Mouse (Mus musculus): ENCODE results near the gene Ncbp3. TPM values are rescaled to one million over a fixed set of nuclear protein-coding genes. Genes with fewer than 3 reads are reported as not detected.

The Ncbp3 gene
- polyA plus RNA-seq, 1 experiment from 2014 or later: 10.9 TPM

DNA sequence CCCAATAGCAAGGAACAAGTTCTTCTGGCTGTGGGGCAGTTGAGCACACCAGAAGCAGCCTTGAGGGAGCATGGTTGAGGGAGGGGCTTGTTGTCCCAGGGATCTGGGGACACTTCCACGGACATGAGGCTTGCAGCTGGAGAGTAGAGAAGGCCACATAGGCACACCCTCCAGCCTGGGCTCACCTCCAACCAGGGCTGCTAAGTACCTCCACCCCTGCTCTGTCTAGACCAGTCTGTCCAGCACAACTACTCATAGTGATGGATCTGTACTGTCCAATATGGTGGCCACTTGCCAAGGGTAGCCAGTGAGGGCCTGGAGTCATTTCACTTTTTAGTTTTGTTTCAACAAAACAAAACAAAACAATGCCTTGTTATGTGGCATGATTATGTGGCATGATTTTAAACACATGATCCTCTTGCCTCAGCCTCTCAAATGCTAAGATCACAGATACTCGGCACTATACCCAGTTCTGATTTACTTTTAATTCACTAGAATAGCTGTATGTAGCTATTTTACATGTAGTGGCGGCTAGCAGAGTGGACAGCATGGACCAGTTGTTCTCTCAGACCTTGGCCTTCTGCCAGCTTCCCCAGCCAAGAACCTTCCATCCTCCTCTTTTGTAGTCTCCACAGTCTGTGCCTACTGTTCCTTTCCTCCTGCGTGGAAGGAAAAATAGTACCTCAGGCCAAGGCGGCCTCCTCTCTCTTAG is 32.0 kb upstream of the Ncbp3 start:
- 67% methylated on average over 5 of the region's 5 CpGs for WGBS
- peaks cover 14% of the 10 kb centered on the region; the same call in 1 of the 2 replicates for H3K27me3 ChIP-seq
- H3K4me1 ChIP-seq: peaks cover 35% of the 10 kb centered on the region
- H3K4me3 ChIP-seq (replicated peaks): no peak overlapping the region
- no peak for ATAC-seq (ENCODE audit: insufficient number of reproducible peaks, low FRiP score, low TSS enrichment, low read depth)
- no peaks in the 10 kb centered on the region for H3K36me3 ChIP-seq
- no peak overlapping the region for H3K9ac ChIP-seq
- no peaks in the 10 kb centered on the region for H3K9me3 ChIP-seq (replicated peaks)
- H3K27ac ChIP-seq (replicated peaks): peak overlapping the region; percentile 44; the same call in 1 of the 2 replicates
- no peak overlapping the region for H3K4me2 ChIP-seq (replicated peaks)

DNA sequence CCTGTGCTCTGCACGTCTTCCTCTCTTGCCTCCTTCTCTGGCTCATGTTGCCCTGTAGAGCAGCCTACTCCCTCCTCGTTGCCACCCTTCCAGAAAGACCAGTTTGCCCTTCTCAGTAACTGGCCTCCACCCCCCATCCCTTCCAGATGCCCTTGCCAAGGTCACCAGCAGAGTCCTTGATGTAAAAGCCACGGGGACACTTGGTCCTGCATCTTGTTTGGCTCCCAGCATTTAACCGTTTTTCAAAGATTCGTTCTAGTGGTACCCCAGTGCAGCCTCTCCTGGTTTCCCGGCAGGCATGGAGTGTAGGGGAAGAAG is 31.5 kb upstream of the Ncbp3 start:
- no peak for ATAC-seq (ENCODE audit: insufficient number of reproducible peaks, low FRiP score, low TSS enrichment, low read depth)
- Histone ChIP-seq H3K4me2 (replicated peaks) (no peak overlapping the region), H3K36me3 (no peaks in the 10 kb centered on the region), H3K9me3 (replicated peaks) (no peaks in the 10 kb centered on the region), H3K27me3 (peaks cover 14% of the 10 kb centered on the region; the same call in 1 of the 2 replicates), H3K9ac (no peak overlapping the region), H3K4me3 (replicated peaks) (no peak overlapping the region), H3K27ac (replicated peaks) (peak overlapping the region; percentile 44; the same call in 1 of the 2 replicates), H3K4me1 (peaks cover 35% of the 10 kb centered on the region)
- 80% methylated on average over 6 of the region's 6 CpGs for WGBS

DNA sequence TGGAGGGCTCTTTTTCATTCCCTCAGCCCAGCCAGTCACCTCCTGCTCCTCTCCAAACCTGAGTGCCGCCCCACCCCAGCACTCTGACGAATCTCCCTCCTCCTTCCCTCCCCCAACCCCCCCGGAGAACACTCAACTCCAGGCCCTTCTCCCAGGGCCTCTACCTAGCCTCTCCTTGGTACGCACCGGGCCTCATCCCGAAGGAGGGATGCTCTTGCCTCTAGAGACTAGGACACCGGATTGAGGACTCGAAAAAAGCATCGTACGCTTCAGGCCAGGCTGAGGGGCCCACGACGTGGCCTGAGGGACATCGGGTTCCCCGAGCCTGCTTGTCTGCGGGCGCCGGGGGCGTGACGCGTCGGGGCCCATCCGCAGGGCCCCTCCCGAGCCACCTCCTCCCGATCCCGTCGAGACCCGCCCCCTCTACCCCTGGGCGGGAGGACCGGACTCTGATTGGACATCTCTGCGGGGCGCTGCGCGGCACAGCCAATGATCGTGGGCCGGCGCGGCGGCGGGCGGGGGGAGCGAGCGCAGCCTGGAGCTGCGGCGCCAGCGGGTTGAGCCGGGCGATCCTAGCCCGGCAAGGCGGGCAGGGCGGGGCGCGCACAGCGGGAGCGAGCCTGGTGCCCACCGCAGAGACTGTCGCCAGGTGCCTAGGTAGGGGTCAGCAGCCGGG is 29.0 kb upstream of the Ncbp3 start, which contains the start of gene Camkk1:
TSS of gene Camkk1 (plus strand) at position 538 of the 676 bp plus-strand sequence.
- peak; percentile 94 for ATAC-seq (ENCODE audit: insufficient number of reproducible peaks, low FRiP score, low TSS enrichment, low read depth)
- peak within 1 kb of the TSS; percentile 37 for H3K9ac ChIP-seq
- H3K36me3 ChIP-seq: no peaks in the 10 kb centered on the region
- peak within 1 kb of the TSS; percentile 60 for H3K4me3 ChIP-seq (replicated peaks)
- H3K4me1 ChIP-seq: peaks cover 35% of the 10 kb centered on the region
- H3K9me3 ChIP-seq (replicated peaks): no peaks in the 10 kb centered on the region
- peak within 1 kb of the TSS; percentile 68 for H3K27ac ChIP-seq (replicated peaks)
- H3K27me3 ChIP-seq: peaks cover 14% of the 10 kb centered on the region; the same call in 1 of the 2 replicates
- H3K4me2 ChIP-seq (replicated peaks): peak within 1 kb of the TSS; percentile 97
- WGBS: under 1% methylated on average over 57 of the region's 57 CpGs

DNA sequence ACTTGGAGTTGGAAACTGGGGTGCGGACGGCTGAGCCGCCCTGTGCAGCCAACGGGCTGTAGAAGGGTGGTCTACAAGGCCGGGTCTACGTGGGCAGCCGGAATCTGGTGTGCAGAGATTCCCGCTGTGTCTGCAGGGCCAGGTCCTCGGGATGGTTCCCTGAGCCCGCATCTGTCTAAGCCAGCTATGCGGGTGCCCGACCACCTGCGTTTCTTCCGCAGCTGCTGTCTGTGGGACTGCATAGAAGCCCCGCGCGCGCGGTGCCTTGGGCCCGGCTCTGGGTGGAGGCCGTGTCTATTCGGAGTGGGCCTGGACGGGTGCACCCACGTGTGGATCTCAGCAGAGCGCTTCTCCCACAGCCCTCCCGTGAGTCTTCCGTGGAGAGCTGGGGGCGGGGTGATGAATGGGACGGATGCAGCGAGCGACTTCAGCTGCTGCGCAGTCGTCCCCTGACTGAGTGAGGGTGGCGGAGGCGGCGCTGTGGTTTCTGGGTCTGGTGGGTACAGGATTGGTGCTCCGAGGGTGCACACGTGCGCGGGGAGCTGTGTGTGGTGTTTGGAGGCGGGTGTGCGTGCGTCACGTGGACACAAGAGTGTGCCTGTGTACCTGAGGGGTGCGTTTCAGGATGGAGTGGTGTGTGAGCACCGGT is 28.3 kb upstream of the Ncbp3 start:
- peaks cover 41% of the 10 kb centered on the region for H3K4me1 ChIP-seq
- under 1% methylated on average over 46 of the region's 46 CpGs for WGBS
- H3K4me3 ChIP-seq (replicated peaks): peak overlapping the region; percentile 60
- H3K27me3 ChIP-seq: peaks cover 14% of the 10 kb centered on the region; the same call in 1 of the 2 replicates
- H3K9ac ChIP-seq: peak overlapping the region; percentile 37
- ATAC-seq (ENCODE audit: insufficient number of reproducible peaks, low FRiP score, low TSS enrichment, low read depth): peak; percentile 25
- H3K9me3 ChIP-seq (replicated peaks): no peaks in the 10 kb centered on the region
- H3K36me3 ChIP-seq: no peaks in the 10 kb centered on the region
- H3K27ac ChIP-seq (replicated peaks): no peak overlapping the region
- peak overlapping the region; percentile 97 for H3K4me2 ChIP-seq (replicated peaks)

DNA sequence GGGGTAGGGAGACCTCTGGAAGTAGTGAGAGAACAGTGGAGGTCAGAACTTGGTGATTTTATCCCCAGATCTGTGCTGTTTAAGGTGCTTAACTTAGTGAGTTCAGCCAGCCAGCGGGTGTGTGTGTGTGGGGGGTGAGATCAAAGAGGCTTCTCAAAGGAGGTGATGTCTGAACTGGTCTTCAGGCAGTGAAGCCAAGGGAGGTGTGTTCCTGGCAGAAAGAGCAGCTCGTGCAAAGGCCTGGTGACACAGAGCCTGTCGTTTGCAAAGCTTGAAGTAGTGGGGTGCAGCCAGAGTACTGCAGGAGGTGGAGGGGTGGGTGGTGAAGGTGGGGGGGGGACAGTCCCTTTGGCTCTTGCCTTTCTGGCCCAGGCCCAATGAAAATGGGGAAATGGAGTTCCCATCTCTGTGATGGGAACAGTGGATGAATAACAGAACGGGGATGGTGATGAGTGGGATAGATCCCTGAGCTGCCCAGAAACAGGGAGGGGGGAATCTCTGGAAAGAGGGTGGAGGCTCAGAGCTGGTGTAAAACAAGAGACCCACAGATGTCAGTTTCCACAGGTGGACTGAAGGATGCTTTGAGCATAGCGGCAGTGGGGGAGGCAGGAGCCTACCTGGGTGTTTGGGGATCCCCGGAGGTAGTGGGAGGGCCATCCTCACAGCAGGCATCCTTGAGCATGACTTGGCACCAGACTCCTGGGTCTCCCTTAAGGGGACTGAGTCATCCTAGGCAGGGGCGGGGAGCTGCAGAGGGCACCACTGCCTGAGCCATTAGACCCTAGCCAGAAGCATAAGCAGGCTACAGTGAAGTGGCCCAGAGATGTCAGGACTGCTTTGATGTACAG is 26.4 kb upstream of the Ncbp3 start:
- no peak overlapping the region for H3K4me2 ChIP-seq (replicated peaks)
- H3K9ac ChIP-seq: no peak overlapping the region
- H3K27me3 ChIP-seq: peaks cover 14% of the 10 kb centered on the region; the same call in 1 of the 2 replicates
- no peak for ATAC-seq (ENCODE audit: insufficient number of reproducible peaks, low FRiP score, low TSS enrichment, low read depth)
- H3K4me1 ChIP-seq: peaks cover 39% of the 10 kb centered on the region
- no peaks in the 10 kb centered on the region for H3K36me3 ChIP-seq
- H3K4me3 ChIP-seq (replicated peaks): no peak overlapping the region
- H3K9me3 ChIP-seq (replicated peaks): no peaks in the 10 kb centered on the region
- H3K27ac ChIP-seq (replicated peaks): no peak overlapping the region
- WGBS: 61% methylated on average over 7 of the region's 7 CpGs

DNA sequence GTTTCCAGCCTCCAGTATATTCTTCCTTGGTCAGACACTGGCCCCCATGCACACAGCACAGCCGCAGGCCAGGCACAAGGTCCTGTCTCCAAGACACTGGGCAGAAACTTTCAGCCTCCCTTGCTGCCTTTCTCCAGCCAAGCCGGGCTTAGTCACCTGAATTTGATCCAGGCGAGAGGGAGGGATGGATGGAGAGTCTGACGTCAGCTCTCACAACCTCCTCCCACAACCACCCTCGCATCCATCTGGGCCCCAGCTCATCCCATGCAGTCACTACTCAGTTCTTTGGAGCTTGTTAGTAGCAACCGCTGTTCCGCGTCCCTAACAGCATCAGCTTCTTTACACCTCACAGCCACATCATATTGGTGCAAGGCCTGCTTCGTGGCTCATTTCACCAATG is 24.5 kb upstream of the Ncbp3 start:
- ATAC-seq (ENCODE audit: insufficient number of reproducible peaks, low FRiP score, low TSS enrichment, low read depth): no peak
- WGBS: 53% methylated on average over 9 of the region's 9 CpGs
- Histone ChIP-seq H3K36me3 (no peaks in the 10 kb centered on the region), H3K27ac (replicated peaks) (no peak overlapping the region; the same call in 1 of the 2 replicates), H3K4me3 (replicated peaks) (no peak overlapping the region), H3K4me2 (replicated peaks) (no peak overlapping the region), H3K9ac (no peak overlapping the region), H3K4me1 (peaks cover 37% of the 10 kb centered on the region), H3K9me3 (replicated peaks) (no peaks in the 10 kb centered on the region), H3K27me3 (peaks cover 14% of the 10 kb centered on the region; the same call in 1 of the 2 replicates)

DNA sequence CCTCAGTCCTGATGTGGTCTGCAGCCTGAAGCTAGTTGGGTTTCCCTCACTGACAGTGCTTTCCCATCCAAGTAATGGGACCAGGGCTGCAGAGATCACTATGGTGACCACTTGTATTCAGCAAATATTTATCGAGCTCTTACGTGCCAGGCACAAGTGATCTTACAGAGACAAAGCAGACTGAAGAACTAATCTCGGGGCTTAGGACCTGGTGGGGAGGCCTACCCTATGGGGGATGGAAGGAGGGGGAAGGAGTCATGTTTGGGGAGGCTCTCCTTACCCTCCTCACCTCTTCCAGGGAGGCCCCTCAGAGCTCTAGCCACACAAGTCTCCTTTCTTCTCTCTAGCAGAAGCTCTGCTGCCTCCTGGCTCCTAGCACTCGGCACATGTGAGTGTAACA is 23.8 kb upstream of the Ncbp3 start:
- no peak overlapping the region; the same call in none of the 2 replicates for H3K27ac ChIP-seq (replicated peaks)
- 51% methylated on average over 4 of the region's 4 CpGs for WGBS

DNA sequence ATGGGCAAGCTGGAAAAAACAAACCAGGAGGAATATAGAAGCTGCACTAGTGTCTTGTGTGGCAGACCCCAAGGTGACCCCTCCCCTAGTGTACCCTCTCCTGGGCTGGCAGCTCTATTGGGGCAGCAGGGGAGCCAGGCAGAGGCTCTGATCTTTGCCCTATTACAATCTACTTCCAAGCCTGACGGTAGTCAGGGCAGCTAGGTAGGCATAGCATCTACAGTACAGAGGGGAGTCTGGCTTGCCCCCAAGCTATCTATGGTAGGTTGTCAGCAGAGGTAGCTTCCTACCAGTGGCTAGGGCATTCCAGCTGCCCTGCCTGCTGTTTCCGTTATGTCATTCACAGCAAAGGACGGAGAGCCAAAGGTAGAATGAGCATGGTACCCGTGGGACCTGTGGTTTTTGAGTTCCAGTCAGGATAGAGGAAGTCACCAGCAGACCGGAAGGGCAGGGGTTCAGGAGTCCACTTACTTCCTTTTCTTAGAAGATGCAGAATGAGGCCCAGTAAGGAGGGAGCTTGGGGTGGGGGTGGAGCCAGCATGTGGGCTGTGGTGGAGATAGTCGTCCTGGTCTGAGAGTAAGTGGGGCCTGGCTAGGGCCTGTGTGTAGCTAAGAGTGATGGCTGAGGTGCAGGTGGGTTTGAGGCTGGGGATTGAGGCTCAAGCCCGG is 23.2 kb upstream of the Ncbp3 start:
- H3K9ac ChIP-seq: no peak overlapping the region

More for the DNA sequence above, 23.8 kb upstream of the Ncbp3 start:
- H3K4me3 ChIP-seq (replicated peaks): no peak overlapping the region
- no peak overlapping the region for H3K9ac ChIP-seq
- no peak overlapping the region for H3K4me2 ChIP-seq (replicated peaks)
- ATAC-seq (ENCODE audit: insufficient number of reproducible peaks, low FRiP score, low TSS enrichment, low read depth): no peak
- no peaks in the 10 kb centered on the region for H3K9me3 ChIP-seq (replicated peaks)
- no peaks in the 10 kb centered on the region for H3K36me3 ChIP-seq
- H3K27me3 ChIP-seq: peaks cover 14% of the 10 kb centered on the region; the same call in 1 of the 2 replicates
- H3K4me1 ChIP-seq: peaks cover 32% of the 10 kb centered on the region

DNA sequence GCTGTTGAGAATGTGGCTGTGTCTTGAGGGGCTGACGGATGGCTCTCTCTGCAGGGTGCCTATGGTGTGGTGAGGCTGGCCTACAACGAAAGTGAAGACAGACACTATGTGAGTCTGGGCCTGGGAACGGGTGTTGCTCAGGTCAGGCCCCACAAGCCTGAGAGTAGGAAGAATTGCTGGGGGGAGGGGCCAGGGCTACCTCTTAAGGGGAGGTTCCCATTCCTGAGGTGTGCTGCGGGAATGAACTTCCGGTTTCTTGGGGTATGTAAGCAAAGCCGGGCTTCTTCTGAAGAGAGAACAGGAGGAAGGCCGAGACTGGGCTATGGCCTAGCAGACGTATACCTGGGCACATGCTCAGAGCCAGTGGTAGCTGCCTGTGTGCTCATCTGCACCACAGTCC is 20.6 kb upstream of the Ncbp3 start:
- Histone ChIP-seq H3K36me3 (no peaks in the 10 kb centered on the region), H3K27ac (replicated peaks) (no peak overlapping the region), H3K9me3 (replicated peaks) (no peaks in the 10 kb centered on the region), H3K4me2 (replicated peaks) (no peak overlapping the region), H3K4me1 (peaks cover 34% of the 10 kb centered on the region), H3K4me3 (replicated peaks) (no peak overlapping the region), H3K9ac (no peak overlapping the region), H3K27me3 (no peaks in the 10 kb centered on the region)
- no peak for ATAC-seq (ENCODE audit: insufficient number of reproducible peaks, low FRiP score, low TSS enrichment, low read depth)
- 52% methylated on average over 8 of the region's 8 CpGs for WGBS

More for the DNA sequence above, 23.2 kb upstream of the Ncbp3 start:
- Histone ChIP-seq H3K9me3 (replicated peaks) (no peaks in the 10 kb centered on the region), H3K4me3 (replicated peaks) (no peak overlapping the region), H3K36me3 (no peaks in the 10 kb centered on the region), H3K4me1 (peaks cover 29% of the 10 kb centered on the region), H3K27me3 (peaks cover 12% of the 10 kb centered on the region; the same call in 1 of the 2 replicates), H3K27ac (replicated peaks) (no peak overlapping the region; the same call in 1 of the 2 replicates), H3K4me2 (replicated peaks) (no peak overlapping the region)
- ATAC-seq (ENCODE audit: insufficient number of reproducible peaks, low FRiP score, low TSS enrichment, low read depth): no peak
- WGBS: 54% methylated on average over 7 of the region's 7 CpGs

DNA sequence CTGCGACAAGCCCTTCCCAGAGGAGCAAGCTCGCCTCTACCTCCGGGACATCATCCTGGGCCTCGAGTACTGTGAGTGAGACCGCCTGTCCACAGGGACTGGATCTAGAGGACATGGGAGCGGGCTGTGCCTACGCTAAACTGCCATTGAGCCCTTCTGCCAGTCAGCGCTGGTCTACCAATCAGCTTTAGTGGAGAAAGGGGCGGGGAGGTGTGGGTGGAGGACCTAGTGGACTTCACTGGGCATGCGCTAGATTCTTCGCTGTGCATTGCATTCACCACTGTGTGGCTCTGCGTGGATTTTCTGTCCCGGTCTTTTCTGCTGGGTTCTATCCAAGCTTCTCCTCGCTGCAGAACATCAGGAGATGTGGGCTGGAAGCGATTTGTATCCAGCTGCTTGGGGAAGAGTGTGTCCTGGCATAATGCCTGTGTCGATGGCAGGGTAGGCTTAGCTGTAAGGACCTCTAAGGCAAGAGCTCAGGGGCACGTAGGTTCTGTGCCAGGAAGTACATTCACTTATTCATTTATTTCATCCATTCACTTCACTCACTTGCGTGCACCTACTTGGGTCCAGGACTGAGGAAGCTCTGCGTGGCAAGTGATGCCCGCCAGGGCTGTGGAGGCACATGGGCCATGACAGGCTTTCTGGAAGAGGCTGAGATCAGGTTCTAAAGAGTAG is 16.6 kb upstream of the Ncbp3 start:
- Histone ChIP-seq H3K9ac (no peak overlapping the region), H3K27me3 (no peaks in the 10 kb centered on the region), H3K27ac (replicated peaks) (peak overlapping the region; percentile 79), H3K4me1 (peaks cover 14% of the 10 kb centered on the region), H3K4me3 (replicated peaks) (peak overlapping the region; percentile 37), H3K4me2 (replicated peaks) (peak overlapping the region; percentile 66), H3K9me3 (replicated peaks) (no peaks in the 10 kb centered on the region), H3K36me3 (0 out of 2 replicates have a peak, but pooled peaks cover 3% of the 10 kb centered on the region)
- WGBS: 26% methylated on average over 20 of the region's 20 CpGs
- ATAC-seq (ENCODE audit: insufficient number of reproducible peaks, low FRiP score, low TSS enrichment, low read depth): peak; percentile 91

Measured in embryonic facial prominence, embryonic 15.5 days (tissue).